Mouse (Mus musculus): Measurements from ENCODE around the gene Terb2. TPM values are rescaled to one million over a fixed set of nuclear protein-coding genes. Genes with fewer than 3 reads are reported as not detected.
"Not testable (repeated sequence)": the region's sequence is repeated elsewhere in the genome, so short reads cannot be mapped to it uniquely, and the experiment has no call there.

The Terb2 gene
- total RNA-seq, 2 experiments from 2014 or later: not detected

DNA sequence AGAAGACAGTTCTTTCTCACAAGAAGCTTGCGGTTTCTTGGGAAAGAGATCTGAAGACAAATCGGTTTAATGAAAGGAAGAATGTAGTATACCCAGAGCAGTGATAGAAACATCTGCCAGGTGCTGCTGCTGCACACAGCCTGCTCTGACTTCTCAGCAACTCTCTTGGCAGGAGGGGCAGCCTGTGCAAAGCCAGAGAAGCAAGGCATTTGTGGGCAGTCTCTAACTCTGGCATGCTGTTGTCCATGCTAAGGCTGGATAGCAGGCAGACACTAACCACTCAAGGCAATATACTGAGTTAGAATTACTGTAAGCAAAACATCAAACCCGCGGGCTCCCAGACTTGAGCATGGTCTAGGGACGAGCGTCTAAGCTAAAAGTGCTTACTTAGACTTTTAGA, 26.4 kb upstream of the Terb2 start:
- DNase-seq (ENCODE audit: low spot score in 2 of 2): no peak
- intact Hi-C loops (cut with DNase I): loop anchor here (1.0 to 2.0 kb wide), 2 partner anchors 41 to 89 kb away; partner anchors contain the start of gene Spg11

DNA sequence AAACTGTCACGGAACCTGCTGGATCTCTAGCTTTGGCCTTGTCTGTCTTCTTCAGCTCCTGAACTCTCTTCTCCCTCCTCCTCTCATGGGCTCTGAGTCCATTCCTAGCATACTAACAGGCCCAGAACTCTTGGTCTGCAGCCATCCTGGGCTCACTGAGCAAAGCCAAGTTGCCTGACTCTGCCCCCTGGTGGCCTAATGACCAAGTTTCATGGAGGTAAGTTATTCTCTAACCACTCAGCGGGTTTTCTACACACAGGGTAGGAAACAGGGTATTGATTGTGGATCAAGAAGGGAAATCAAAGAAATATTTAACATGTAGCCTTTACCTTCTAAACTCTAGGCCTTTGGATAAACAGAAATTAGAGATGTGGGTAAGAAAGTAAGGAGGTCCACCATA, 25.4 kb upstream of the Terb2 start, which contains the start of gene Trim69:
Trim69 (plus strand) TSS at position 21 of the 400 bp plus-strand sequence.
- DNase-seq (ENCODE audit: low spot score in 2 of 2): peak; percentile 74 to 75
- intact Hi-C loops (cut with DNase I): loop anchor here (1.0 to 2.0 kb wide), 2 partner anchors 42 to 90 kb away; partner anchors contain the start of gene Spg11

DNA sequence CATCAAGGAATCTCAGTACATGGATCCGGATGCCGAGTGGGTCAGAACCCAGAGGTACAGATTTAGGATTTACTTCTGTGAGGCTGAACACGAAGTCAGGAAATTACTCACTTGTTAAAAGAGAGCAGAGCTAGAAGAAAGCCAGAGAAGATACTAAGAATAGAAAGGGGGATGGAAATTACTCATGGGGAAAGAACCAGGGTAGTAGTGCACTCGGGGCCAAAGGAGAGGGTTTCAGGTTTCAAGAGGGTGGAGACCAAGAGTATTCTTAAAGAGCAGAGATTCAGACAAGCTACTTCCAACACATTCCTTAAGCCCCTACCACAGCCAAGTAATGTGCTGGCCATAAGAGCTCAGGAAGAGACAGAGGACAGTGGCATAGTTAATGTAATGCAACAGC, 24.5 kb upstream of the Terb2 start:
- intact Hi-C loops (cut with DNase I): loop anchor here (2.0 kb wide), 1 partner anchor 91 kb away; no protein-coding TSS in a partner anchor
- no peak for DNase-seq (ENCODE audit: low spot score in 2 of 2)

DNA sequence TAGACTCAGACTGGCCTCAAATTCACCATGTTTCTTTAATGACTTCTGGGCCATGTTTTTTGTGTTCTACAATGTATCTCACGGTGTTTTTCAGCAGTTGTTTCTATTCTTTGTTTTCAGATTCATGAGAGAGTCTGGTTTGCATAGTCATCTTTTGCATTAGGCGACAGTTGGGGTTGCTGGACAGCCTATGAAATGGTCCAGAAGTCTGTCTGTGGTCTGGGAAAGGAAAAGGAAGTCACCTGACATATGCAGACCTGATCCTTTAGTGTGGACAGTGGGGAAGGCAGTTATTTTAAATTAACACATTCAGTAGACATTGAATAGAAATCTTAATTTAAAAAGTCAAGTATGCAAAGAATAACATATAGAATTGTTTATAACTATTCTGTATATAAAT, 23.5 kb upstream of the Terb2 start:
- DNase-seq (ENCODE audit: low spot score in 2 of 2): no peak
- intact Hi-C loops (cut with DNase I): no loop called here

DNA sequence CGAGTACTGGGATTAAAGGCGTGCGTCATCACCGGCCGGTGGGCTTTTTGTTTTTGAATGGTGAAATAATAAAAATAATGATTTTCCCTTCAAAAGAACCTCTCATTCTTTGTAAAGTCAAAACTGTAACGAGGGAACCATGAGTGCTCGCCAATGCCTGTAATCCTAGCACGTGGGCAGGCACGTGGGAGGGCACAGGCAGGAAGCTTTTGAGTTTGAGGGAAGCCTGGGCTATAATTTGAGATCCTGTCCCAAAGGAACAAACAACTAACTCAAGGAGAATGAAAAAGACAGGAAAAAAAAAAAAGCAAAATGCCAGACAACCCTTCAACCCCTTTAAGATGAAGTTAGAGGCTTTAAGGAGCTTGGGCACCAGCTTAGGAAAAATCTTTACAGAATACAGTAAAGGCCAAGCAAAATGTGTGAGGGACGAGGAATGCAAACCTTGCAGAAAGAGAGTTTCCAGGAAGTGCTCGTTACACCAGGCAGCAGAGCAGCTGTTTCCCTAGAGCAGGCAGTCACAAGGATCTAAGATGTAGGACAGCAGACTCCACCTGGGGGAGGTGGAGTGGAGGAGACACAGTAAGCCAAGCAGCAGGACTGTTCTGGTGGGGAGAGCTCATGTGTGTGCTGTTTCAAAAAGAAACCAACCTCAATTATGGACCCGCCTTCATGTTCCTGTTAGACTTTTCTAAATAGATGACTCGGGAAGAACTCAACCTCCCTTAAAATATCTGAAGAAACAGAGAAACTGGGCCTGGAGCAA, 22.5 kb upstream of the Terb2 start:
- peak; percentile 21 to 82 for DNase-seq (ENCODE audit: low spot score in 2 of 2)
- intact Hi-C loops (cut with DNase I): no loop called here

DNA sequence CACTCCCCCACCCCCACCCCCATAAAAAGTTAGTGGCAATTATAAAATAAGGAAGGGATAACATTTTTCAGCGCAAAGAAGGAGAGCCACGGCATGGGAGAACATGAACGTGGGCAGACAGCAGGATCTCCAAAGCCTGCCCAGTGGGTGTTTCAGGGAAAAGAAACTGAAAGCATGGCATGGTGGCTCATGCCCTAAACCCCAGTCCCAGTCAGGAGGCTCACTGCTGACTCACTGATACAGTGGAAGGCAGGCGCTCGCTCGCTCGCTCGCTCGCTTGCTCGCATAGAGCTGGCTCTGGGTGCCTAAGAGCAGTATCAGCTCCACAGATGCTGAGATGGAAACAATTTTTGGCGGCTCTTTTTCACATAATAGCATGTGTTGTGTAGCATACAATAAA, 21.8 kb upstream of the Terb2 start:
- DNase-seq (ENCODE audit: low spot score in 2 of 2): peak; percentile 10 to 70
- intact Hi-C loops (cut with DNase I): no loop called here

DNA sequence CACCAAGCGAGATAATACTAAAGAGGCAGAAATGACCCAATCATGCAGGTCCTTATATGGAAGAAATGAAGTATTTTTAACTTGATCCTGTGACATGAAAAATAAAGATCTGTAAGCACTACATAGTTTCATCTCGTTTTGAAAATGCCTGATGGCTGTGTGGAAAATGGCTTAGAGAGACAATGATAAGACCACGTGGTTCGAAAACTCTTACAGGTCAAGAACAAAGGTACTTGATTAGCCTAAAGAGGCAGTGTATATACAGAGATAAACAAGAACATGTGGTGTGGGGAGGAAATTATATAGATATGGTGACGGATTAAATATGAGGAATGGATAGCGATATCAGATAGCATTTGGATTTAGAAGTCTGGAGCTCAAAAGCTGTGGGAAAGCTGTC, 14.8 kb upstream of the Terb2 start:
- intact Hi-C loops (cut with DNase I): no loop called here
- no peak for DNase-seq (ENCODE audit: low spot score in 2 of 2)

DNA sequence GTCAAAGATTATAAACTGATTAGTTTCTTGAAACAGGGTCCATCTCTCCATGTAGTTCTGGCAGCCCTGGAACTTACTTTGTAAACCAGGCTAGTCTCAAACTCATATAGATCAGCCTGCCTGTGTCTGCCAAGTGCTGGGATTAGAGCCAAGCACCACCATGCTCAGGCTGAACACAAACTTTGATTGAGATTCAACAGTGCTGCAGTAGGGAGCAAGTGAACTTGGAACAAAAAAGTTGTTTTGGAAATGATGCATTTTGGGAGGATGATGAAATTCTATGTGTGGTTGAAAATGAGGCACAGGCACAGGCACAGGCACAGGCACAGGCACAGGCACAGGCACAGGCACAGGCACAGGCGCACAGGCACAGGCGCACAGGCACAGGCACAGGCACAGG, 13.9 kb upstream of the Terb2 start:
- intact Hi-C loops (cut with DNase I): no loop called here
- DNase-seq (ENCODE audit: low spot score in 2 of 2): peak in 1 of 2 experiments; percentile 70

DNA sequence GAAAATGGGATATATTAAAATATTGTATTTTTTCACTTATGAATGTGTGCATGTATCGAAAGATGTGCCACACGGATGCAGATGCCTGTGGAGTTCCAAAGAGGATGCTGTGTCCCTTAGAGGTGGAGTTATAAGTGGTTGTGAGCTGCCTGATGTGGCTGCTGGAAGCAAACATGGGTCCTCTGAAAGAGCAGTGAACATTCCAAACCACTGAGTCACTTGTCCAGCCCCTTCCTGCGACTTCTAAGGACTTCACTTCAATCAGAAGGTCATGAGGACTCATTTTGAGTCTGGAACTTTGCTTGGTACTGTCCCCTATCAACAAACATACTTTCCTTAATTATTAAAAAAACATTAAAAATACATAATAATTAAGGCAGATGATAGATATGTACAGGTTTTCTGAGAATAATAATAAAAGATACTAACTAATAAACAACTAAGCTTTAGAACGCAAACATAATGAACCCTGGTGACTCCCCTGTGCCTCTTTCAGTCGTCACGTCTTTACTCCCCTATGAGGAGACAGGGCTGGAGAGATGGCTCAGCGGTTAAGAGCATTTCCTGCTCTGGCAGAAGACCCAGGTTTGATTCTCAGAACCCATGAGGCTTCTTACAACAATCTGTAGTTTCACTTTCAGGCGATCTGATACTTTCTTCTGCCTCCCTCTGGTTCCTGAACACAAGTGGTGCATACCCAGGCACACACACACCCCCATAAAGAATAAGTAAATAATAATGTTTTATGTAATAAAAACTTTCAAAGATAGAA, 5.8 kb upstream of the Terb2 start:
- no peak for DNase-seq (ENCODE audit: low spot score in 2 of 2)
- intact Hi-C loops (cut with DNase I): no loop called here

DNA sequence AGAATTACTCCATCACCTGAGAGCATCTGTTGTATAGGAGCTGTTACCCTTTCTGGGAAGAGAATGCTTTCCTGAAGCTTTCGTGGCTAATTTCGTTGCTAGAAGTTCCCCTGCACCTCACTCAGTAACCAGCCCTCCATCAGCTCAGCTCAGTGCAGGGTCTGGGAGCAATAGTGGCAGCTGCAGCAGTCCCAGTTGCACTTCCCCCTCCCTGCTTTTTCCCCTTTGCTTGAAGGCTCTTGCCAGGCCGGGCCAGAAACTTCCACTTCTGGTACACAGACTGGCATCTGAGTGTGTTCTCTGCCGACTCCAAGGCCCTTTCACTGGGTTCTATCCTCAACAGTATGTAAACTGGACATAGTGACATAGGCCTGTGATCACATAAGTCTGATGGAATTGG, 986 bp upstream of the Terb2 start:
- intact Hi-C loops (cut with DNase I): no loop called here
- no peak for DNase-seq (ENCODE audit: low spot score in 2 of 2)

DNA sequence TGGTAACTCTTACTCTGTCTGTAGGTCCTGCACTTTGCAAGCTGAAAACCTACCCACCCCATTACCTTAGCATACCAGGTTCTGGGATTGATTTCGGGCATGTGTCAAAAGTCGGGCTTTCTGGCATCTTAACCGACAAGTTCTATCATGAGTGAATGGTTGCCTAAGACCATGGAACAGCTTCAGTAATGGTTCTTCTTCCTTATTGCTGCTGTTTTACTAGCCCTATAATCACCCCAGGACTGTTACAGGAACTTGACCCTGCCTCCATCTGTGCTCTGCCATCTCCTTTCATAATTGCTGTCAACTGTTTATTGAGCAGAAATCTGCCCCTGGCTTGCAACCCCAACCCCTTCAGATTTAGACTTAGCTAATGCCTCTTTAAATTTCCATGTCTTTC, 679 bp downstream of the Terb2 start:
- intact Hi-C loops (cut with DNase I): no loop called here
- DNase-seq (ENCODE audit: low spot score in 2 of 2): no peak

DNA sequence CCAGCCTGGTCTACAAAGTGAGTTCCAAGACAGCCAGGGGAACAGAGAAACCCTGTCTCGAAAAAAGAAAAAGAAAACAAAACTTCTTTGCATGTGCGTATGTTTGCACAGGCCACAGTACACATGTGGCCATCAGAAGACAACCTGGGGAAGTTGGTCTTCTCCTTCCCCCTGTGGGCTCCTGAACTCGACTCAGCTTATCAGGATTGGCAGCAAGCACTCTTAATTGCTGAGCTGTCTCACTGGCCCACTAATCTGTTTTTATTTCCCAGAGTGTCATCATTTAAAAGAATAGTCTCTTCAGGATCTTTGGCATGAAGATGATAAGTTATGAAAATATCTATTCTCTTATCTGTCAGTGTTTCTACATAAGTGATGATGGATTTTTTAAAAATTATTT, 5.8 kb downstream of the Terb2 start:
- no peak for DNase-seq (ENCODE audit: low spot score in 2 of 2)
- intact Hi-C loops (cut with DNase I): loop anchor here (5.0 to 10.0 kb wide), 2 partner anchors 365 to 433 kb away; no protein-coding TSS in a partner anchor

DNA sequence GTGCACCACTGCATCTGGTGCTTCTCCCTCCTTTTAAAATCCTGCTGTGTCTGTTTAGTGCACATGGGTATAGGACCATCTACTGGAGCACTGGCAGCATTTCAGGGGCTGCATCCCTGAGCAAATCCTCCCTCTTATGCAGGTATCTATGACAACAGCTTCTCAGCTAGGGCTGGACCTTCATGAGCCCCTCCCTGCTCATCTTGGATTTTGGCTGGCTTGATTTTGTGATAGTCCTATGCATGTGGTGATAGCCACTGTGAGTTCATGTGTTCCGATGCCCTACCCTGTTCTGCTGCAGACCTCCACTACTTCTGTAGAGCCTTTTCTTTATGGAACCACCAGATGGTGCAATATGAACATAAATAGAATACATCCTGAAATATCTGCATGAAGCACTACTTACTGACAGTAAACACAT, 8.4 kb downstream of the Terb2 start:
- intact Hi-C loops (cut with DNase I): loop anchor here (1.0 to 10.0 kb wide), 5 partner anchors 50 to 430 kb away; no protein-coding TSS in a partner anchor
- peak; percentile 24 to 61 for DNase-seq (ENCODE audit: low spot score in 2 of 2)

DNA sequence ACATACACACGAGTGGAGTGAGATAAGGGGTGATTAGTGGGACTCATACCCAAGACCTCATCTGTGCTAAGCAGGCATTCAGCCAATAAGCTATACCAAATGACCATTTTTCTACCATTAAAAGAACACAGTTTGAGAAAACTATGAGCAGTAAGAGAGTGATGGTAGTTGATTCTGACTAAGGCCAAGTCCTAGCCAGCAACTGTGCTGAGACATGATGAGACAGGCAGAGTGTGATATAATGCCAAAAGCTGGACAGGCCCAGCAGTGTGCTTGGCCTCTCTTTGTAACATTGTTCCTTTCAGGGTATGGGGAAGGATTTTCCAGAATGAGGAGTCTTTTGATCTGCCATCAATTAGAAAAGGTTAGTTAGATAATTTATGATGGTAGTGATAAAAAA, 15.4 kb downstream of the Terb2 start:
- intact Hi-C loops (cut with DNase I): no loop called here
- DNase-seq (ENCODE audit: low spot score in 2 of 2): no peak

DNA sequence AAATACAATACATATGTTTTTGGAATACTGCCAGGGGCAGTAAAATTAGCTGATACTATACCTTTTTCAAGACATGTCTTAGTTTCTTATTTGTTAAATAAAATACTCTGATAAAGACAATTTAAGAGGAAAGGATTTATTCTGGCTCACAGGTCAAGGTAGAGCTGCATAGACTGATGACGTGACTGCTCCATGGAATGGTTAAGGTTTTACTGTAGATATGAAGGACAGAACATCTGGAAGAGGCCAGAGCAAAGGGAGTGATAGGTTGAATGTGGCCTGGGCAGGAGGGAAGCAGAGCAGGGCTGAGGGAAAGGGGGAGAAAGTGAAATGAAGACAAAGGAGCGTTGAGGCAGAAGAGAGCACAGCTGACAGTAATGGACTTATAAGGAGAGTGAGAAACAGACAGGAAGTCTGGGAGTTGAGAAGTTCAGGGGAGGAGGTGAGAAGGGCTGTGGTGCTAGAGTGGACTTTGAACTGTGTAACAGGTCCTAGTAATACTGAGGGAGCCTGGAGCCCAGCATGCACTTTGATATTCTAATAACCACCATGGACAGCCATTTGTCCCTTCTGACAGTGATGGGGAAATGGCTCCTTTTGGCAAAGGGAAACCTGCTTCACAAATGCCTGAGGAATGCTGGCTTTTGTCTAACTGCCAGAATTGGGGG, 20.5 kb downstream of the Terb2 start:
- intact Hi-C loops (cut with DNase I): no loop called here
- DNase-seq (ENCODE audit: low spot score in 2 of 2): no peak

DNA sequence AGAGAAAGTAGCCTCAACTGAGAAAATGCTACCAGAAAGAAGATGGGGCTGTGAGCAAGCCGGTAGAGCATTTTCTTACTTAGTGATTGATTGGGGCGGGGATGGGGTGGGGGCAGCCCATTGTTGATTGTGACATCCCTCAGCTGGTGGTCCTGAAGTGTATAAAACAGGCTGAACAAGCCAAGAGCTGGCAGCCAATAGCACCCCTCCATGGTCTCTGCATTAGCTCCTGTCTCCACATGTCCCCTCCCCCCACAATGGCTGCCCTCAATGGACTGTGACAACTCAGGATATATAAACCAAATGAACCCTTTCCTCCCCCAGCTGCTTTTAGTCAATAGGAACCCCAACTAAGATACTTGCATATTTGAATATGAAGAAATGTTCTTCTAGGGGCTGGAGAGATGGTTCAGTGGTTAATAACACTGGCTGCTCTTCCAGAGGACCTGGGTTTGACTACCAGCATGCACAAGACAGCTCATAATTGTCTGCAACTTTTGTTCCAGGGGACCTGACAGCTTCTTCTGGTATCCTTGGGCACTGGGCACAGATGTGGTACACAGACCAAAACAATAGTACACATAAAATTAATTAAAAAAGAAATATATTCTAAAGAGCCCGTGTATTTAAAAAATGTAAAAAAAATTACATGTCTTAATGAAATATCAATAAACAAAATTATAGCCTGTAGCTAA, 24.6 kb downstream of the Terb2 start:
- intact Hi-C loops (cut with DNase I): no loop called here
- no peak for DNase-seq (ENCODE audit: low spot score in 2 of 2)

DNA sequence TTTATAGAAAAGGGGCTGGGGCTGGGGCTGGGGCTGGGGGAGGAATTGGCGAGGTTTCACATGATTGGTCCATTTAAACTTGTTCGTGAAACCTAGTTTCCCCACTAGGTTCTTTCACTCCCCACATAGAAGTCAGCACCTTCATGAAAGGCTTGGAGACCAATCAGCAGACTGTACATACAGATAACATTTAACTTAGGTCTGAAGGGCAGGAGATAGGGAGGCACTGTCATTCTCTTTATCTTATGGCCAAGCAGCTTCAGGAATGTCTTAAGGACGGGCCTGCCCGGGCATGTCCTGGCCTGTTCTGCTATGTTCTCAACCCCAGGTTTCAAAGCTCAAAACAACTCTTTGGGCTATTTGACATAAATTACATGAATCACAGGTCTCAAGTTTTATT, 31.0 kb downstream of the Terb2 start:
- intact Hi-C loops (cut with DNase I); DNase-seq (ENCODE audit: low spot score in 2 of 2): not testable (repeated sequence)

DNA sequence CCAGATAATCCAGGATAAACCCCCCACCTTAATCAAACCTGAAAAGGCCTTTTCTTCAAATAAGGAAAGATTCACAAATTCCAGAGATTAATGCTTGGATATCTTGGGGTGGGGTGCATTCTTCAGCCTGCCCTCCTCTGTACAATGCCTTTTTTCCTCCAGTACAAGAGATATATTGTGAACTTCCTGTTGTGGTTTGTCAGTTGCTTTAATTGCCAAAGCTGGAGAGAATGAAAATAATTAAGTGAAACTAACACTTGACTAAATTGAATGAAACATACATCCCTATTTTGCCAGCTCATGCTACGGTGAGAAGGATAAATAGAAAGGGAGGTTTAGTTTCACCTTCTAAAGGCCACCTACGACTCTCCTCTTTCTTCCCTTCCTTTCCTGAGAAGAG, 32.2 kb downstream of the Terb2 start:
- intact Hi-C loops (cut with DNase I): no loop called here
- no peak for DNase-seq (ENCODE audit: low spot score in 2 of 2)

DNA sequence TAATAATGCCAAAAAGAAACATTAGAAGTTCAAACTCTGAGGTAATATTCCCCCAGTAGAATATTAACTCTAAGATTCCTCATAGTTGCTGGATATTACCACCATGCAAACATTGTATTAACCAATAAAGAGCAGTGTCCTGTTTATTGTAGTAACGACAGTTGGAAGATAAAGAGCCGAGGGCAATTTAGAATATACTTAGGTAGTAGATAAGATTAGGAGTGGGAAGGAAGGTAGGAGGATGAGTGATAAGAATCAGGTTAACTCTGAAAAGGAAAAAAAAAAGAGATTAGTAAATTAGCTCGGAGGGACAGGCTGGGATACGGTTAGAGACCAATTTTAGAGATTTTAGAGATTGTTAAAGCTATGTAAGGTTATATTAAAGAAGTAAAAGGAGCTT, 35.3 kb downstream of the Terb2 start:
- intact Hi-C loops (cut with DNase I): no loop called here
- no peak for DNase-seq (ENCODE audit: low spot score in 2 of 2)

DNA sequence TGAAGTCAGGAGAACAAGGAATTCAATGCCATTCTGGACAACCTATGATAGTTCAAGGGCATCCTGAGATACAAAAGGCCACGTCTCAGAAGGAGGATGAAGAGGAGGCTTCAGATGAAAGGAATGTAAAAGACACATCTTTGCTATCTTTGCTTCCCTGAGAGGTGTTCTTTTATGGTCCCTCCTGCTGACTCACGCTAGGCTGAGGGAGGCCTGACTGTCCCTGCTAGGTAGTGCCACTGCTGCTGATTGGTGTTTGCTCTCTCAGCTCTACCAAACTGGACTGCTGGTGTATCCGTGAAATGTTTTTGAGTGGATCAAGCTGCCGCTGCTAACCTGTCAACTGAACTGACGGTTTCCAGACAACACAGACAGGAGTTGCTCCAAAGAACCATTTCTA, 35.7 kb downstream of the Terb2 start:
- no peak for DNase-seq (ENCODE audit: low spot score in 2 of 2)
- intact Hi-C loops (cut with DNase I): no loop called here

All from left cerebral cortex, postnatal 25 days (tissue).